Mouse (Mus musculus) embryonic fibroblast, embryonic 13.5 days (primary cell): Measurements from ENCODE around the gene Slc5a5.

Experiments
- CTCF ChIP-seq: IDR thresholded peaks from 2 replicates; pipeline ENCODE4 v1.5.1; 2011; ENCODE audit warnings: mild to moderate bottlenecking, control low read depth, low read length, moderate library complexity, borderline replicate concordance; ENCODE audit not compliant: insufficient read depth
- POLR2A ChIP-seq: IDR thresholded peaks from 2 replicates; pipeline ENCODE4 v1.6.1; 2011; ENCODE audit warnings: low read depth, mild to moderate bottlenecking, control low read depth, low read length, moderate library complexity

- TF ChIP-seq CTCF (no peak), POLR2A (no peak)
These were observed 12.0 kb downstream of the Slc5a5 start for GRCm38 (mm10) chr8:70880546-70880945.
